Mouse (Mus musculus): Measurements from ENCODE around the gene Ccdc24.

Gene Ccdc24

GRCm38 (mm10) chr4:117891738-117892161, 19.4 kb upstream of the Ccdc24 start, which contains the start of gene Dph2:
Dph2 (minus strand) TSS chr4:117892032.
- peak; percentile 70 to 71 for DNase-seq (ENCODE audit: low spot score in 2 of 2)

DNA sequence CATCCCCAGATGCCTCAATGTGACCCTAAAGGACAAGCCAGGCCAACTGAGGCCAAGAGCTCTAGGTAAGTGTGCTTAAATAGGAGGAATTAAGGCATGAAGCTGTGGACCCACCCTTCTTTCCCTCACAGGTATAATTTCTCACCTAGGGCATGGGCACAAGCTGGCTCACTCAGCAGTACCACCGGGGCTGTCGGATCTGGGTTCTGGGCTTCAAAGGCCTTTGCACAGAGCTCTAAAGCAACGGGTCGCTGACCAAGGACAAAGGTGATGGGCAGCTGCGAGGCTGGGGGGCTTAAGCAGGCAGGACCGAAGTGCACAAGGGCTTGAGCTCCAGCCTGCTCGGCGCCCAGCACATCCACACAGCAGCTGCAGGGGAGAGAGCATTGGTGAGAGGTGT, 18.4 kb upstream of the Ccdc24 start:
- DNase-seq (ENCODE audit: low spot score in 2 of 2), result no peak

- no peak for DNase-seq (ENCODE audit: low spot score in 2 of 2)
Observed at GRCm38 (mm10) chr4:117890031-117890430, 17.7 kb upstream of the Ccdc24 start.

- DNase-seq (ENCODE audit: low spot score in 2 of 2), result no peak
Observed at GRCm38 (mm10) chr4:117889471-117889870, 17.1 kb upstream of the Ccdc24 start.

DNA sequence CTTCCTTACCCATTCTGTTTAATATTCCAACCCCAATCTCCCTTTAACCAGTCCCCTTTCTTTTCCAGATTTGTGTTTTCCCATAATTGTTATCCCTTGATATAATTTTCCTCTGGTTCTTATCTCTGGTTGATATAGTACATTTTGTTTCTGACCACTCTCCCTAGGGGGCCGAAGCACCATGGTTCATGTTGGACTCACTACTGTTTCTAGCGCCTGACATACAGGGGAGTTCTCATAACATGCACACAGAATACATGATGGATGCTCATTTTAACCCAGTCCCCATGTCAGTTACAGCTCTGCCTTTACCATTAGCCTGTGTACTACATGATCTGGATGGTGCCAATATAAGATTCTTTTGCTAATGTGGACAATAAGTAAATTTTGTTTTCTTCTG, 15.6 kb upstream of the Ccdc24 start:
- DNase-seq (ENCODE audit: low spot score in 2 of 2), result no peak

- DNase-seq (ENCODE audit: low spot score in 2 of 2), result peak; percentile 80 to 90
Observed at GRCm38 (mm10) chr4:117887133-117887532, 14.8 kb upstream of the Ccdc24 start, which contains the start of gene Atp6v0b. Atp6v0b (minus strand) TSS chr4:117887333.

GRCm38 (mm10) chr4:117886644-117887043, 14.3 kb upstream of the Ccdc24 start:
- DNase-seq (ENCODE audit: low spot score in 2 of 2), result no peak

DNA sequence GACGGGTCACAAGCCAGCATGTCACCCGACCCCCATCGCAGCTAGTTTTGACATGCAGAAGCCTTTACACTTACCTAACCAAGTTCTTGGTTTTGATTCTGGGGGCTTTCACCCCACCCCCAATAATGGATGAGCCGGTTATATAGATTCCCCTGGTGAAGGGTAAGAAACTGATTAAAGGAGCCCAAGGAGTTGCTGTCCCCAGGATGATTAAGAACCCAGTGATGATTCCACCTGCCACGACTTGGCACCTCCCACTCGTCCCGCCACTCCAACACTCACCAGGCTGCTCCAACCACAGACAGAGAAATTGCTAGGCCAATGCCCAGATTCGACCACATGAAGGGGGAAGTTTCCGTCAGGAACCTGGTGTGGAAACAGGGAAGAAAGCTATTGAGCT, 13.6 kb upstream of the Ccdc24 start:
- DNase-seq (ENCODE audit: low spot score in 2 of 2), result no peak

- DNase-seq (ENCODE audit: low spot score in 2 of 2), result no peak
Observed at GRCm38 (mm10) chr4:117885093-117885492, 12.7 kb upstream of the Ccdc24 start.

DNA sequence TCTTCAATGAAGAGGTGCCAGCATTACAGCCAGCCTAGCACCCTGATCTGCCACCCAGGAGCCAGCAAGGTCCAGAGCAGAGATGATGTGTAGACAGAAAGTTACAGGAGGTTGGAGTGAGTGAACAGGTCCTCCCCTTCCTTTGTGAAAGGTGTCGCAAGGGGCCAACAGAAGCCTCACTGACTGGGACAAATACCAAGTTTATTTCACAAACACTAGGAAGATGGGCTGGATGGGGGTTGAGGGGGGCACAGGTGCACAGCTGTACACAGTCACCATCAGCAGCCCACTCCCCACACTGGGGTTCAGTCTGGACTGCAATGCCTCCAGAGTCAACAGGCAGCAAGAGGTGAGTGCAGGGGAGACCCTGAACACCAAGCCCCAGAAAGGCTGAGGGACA, 11.8 kb upstream of the Ccdc24 start:
- no peak for DNase-seq (ENCODE audit: low spot score in 2 of 2)

- DNase-seq (ENCODE audit: low spot score in 2 of 2), result no peak
Observed at GRCm38 (mm10) chr4:117882701-117883691, 10.6 kb upstream of the Ccdc24 start, which contains the start of gene B4galt2. B4galt2 (minus strand) TSS chr4:117883487.

DNA sequence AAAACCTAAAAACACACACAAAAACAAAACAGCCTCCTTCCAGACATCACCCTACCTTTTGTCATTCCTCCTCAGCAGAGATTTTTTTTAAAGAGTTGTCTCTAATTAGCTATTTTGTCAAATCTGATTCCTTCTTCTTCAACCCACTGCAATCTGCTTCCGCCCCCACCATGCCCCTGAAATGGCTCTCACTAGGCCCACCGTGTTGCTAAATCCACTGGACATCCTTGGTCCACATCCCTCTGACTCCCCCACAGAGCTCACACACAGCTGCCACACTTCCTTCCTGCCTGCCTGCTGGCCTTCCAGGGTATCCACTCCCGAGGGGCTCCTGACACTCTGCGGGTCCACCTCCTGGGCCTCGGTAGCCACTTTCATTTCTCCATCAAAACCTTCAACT, 6.3 kb upstream of the Ccdc24 start:
- no peak for DNase-seq (ENCODE audit: low spot score in 2 of 2)

GRCm38 (mm10) chr4:117878301-117878700, 5.9 kb upstream of the Ccdc24 start:
- peak in 1 of 2 experiments; percentile 14 for DNase-seq (ENCODE audit: low spot score in 2 of 2)

GRCm38 (mm10) chr4:117873615-117874014, 1.3 kb upstream of the Ccdc24 start:
- DNase-seq (ENCODE audit: low spot score in 2 of 2), result no peak

DNA sequence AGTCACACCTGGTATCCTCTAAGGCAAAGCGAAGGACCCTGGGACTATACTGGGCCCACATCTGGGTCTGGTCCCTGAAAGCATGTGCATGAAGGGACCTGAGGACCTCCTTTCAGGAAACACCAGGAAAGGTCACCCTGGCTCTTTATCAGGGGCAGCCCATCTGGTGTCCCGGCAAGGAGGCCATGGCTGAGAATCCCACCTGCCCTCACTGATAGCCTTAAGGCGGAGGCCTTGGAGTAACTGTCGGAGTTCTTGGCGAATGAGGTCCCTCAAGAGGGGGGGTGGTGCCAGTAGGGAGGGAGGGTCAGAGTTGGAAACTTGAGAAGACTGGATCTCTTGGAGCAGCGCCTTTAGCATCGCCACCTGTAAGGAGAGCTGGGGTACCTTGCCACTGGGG, 570 bp downstream of the Ccdc24 start:
- DNase-seq (ENCODE audit: low spot score in 2 of 2), result no peak

GRCm38 (mm10) chr4:117870437-117870836, 1.9 kb downstream of the Ccdc24 start:
- DNase-seq (ENCODE audit: low spot score in 2 of 2), result no peak

DNA sequence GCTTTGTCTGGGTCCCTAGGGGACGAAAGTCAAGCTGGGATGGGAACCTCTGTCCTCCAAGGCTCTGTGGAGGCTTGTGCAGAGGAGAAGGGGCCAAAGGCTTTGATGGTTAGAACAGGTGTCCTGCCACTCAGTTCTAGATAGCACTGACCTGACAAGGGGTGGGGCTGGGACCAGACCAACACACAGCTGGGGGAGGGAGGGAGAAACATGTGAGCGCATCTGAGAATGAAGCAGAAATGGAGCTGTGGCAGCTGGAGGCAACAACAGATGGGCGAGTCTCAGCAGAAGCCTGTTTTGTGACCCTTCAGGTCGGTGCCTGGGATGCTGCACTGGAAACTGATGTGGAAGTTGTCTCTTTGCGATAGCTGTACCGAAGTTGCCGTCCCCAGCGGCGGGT, 3.0 kb downstream of the Ccdc24 start:
- no peak for DNase-seq (ENCODE audit: low spot score in 2 of 2)

DNA sequence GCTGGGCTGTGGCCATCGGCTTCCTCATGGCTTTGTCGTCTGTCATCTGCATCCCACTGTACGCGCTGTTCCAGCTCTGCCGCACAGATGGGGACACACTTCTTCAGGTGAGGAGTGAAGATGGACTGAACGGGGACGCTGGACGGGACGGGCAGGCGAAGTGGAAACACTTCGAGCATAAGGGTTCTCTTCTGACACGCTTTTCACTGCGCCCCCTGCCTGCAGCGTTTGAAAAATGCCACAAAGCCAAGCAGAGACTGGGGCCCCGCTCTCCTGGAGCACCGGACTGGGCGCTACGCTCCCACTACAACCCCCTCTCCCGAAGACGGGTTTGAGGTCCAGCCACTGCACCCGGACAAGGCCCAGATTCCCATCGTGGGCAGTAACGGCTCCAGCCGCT, 4.5 kb downstream of the Ccdc24 start:
- DNase-seq (ENCODE audit: low spot score in 2 of 2), result peak in 1 of 2 experiments; percentile 43

DNA sequence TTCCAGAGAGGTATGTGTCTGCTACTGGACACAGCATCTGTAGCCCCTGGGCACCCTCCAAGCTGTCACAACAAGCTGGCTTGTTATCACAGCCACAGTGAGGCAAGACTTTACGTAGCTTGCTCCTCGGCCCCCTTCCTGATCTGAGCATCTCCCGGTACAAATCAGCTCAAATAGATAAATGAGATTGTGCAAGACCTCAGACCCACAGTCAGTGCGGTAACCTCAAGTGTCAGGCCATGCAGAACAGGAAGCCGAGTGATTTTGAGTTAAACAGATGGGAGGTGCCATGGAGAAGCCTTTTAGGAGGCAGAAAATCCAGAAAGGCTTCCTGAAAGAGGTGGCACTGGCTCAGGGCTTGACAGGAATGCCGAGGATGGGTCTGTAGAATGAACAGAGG, 5.4 kb downstream of the Ccdc24 start:
- no peak for DNase-seq (ENCODE audit: low spot score in 2 of 2)

DNA sequence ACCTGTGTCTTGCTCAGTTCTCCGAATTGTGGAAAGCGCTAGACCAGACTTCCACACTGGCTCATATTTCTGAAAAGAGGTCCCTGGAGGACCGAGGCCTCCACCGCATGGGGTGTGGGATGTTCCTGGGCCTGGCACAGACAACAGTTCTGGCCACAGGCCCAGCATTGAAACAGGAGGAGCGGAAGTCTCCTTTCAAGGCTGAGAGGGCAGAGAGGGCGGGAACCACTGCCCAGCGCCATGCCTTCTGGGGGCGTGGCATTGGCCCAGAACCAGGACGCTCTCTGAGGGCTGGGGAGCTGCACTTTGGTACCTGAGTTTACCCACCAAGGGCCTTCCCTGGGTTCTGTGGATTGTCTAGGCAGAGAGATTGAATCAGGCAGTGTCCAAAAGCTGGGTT, 6.3 kb downstream of the Ccdc24 start:
- no peak for DNase-seq (ENCODE audit: low spot score in 2 of 2)

DNA sequence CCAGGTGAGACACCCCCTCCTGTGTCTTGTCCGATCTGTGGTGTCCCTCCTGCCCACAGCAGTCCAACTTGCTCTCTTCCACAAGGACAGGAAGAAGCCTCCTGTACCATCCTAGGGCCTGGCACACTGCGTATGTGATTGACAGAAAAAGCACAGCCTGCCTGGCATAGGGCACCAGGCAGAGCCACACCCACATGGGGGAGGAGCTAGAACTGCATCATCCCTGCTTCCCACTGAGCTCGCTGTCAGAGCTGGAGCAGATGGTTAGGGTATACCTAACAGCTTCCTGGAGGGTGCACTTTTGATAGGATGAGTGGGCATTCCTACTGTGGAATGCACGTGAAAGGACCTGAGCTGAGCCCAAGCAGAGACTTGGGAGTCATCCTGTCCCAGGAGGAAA, 9.5 kb downstream of the Ccdc24 start:
- no peak for DNase-seq (ENCODE audit: low spot score in 2 of 2)

GRCm38 (mm10) chr4:117860570-117860969, 11.8 kb downstream of the Ccdc24 start:
- DNase-seq (ENCODE audit: low spot score in 2 of 2), result no peak

DNA sequence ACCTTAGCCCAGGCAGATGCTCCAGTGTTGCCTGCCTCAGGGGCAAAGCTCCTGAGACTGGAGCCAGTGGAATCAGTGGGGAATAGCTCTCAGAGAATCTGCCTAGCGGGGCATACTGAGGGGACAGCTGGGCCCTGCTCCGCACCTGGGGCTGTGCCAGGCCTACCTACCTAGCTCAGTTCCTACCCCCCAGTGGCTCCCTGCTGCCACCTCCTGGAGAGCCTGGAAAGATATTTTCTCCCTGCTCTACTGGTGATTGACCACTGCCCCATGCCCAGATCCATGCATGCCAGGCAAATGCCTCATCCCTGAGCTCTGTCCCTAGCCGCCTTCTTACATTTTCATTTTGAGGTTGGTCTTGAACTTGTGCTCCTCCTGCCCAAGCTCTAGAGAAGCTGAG, 13.6 kb downstream of the Ccdc24 start:
- peak in 1 of 2 experiments; percentile 31 for DNase-seq (ENCODE audit: low spot score in 2 of 2)

Measured in natural killer cell, adult 2 months (primary cell).